Mouse (Mus musculus): ENCODE data around the gene Elk3. TPM values are rescaled to one million over a fixed set of nuclear protein-coding genes. Genes with fewer than 3 reads are reported as not detected.
"Not testable (repeated sequence)": the region's sequence is repeated elsewhere in the genome, so short reads cannot be mapped to it uniquely, and the experiment has no call there.

Gene Elk3
- 34.4 and 39.4 TPM in 2 replicates for polyA plus RNA-seq (2014; fragmentation: Nextera tagmentation; extraction: Ambion mirVana)

DNA sequence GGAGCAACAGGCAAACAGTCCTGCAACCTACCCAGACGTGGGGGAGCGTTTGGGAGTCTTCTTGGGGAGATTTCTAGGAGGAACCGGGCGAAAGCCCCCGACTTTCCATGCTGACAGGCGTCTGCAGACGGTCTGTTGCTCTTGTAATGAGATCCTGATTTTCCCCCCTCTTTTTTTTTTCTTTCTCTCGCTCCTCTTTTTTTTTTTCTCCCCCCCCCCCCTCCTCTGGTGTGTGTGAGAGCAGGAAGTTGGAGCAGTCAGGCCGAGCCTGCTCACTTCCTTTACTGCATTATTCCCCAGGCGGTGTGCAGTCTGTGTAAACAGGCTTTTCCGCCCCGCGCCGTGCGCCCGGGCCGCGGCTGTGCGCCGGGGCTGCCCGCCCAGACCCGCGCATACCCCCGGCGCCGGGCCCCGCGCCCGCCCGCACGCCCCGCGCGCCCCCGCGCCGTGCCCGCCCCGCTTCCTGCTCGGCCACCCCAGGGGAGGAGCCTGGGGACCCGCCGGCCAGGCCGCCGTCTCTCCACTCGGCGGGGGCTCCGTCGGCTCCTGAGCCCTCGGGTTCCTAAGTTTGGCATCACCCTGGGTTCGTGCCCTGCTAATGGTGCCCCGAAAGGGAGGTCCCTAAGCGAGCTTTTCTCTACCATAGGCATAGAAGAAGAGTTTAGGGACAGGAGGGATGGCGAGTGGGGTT is at the start of gene Elk3:
Gene Elk3, minus strand, starts transcription at position 415 of the 691 bp plus-strand sequence.
- H3K9ac ChIP-seq (ENCODE audit: low read depth, low read length) = peak within 1 kb of the TSS; percentile 95
- no peaks in the 10 kb centered on the region; the same call in 1 of the 2 replicates for H3K27me3 ChIP-seq (replicated peaks; ENCODE audit: control insufficient read depth, insufficient read depth, low read length)
- peak; percentile 86 for DNase-seq (ENCODE audit: low spot score)
- ATAC-seq (ENCODE audit: low read depth) = peak; percentile 82
- H3K36me3 ChIP-seq (ENCODE audit: control insufficient read depth, insufficient read depth, low read length) = no peaks in the 10 kb centered on the region
- H3K27ac ChIP-seq (replicated peaks; ENCODE audit: low read depth, low read length) = peak within 1 kb of the TSS; percentile 96
- WGBS = 1% methylated on average over 32 of the region's 53 CpGs
- peaks cover 10% of the 10 kb centered on the region for H3K4me1 ChIP-seq (ENCODE audit: control insufficient read depth, insufficient read depth, low read length)
- H3K9me3 ChIP-seq (ENCODE audit: control insufficient read depth, low read length) = peaks cover 8% of the 10 kb centered on the region; the same call in 1 of the 2 replicates
- peak within 1 kb of the TSS; percentile 85 for H3K4me3 ChIP-seq (ENCODE audit: low read depth, low read length)
- H3K4me2 ChIP-seq (ENCODE audit: low read depth, low read length) = peak within 1 kb of the TSS; percentile 92

DNA sequence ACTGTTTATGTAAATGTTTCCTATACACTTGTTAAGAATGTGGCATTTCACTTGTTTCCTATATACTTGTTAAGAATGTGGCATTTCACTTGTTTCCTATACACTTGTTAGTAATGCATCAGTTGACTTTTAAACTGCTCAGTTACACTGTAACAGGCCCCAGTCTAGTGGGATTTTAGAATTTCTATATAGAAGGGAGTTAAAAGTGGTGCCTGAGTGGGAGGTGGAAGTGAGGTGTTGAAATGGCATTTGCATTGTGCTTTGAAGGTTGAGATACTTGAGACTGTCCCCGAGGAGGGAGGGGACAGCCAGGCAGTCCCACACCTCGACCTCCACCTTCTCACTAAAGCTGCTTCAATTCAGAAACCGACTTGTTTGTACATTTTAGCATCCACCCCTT is 49.7 kb upstream of the Elk3 start:
- no peak overlapping the region for H3K27ac ChIP-seq (replicated peaks; ENCODE audit: low read depth, low read length)
- H3K27me3 ChIP-seq (replicated peaks; ENCODE audit: control insufficient read depth, insufficient read depth, low read length) = no peaks in the 10 kb centered on the region

DNA sequence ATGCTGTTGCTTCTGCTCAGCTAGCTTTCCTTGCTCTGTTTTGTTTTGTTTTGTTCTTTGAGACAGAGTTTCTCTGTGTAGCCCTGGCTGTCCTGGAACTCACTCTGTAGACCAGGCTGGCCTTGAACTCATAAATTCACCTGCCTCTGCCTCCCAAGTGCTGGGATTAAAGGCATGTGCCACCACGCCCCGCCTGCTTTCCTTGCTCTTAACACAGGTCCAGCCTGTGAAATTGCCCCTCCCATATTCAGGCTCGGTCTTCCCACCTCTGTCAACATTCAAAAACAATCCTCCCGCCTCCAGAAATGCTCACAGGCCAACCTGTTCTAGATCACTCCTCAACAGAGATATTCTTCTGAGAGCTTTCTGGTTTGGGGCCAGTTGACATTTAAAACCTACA is 49.3 kb upstream of the Elk3 start:
- H3K4me1 ChIP-seq (ENCODE audit: control insufficient read depth, insufficient read depth, low read length); H3K36me3 ChIP-seq (ENCODE audit: control insufficient read depth, insufficient read depth, low read length); H3K9me3 ChIP-seq (ENCODE audit: control insufficient read depth, low read length); H3K27ac ChIP-seq (replicated peaks; ENCODE audit: low read depth, low read length); H3K4me2 ChIP-seq (ENCODE audit: low read depth, low read length); H3K27me3 ChIP-seq (replicated peaks; ENCODE audit: control insufficient read depth, insufficient read depth, low read length); ATAC-seq (ENCODE audit: low read depth); DNase-seq (ENCODE audit: low spot score); H3K4me3 ChIP-seq (ENCODE audit: low read depth, low read length); H3K9ac ChIP-seq (ENCODE audit: low read depth, low read length): not testable (repeated sequence)
- WGBS = 78% methylated on average over 4 of the region's 4 CpGs

More for the DNA sequence above, 49.7 kb upstream of the Elk3 start:
- 33% methylated on average over 3 of the region's 3 CpGs for WGBS
- no peaks in the 10 kb centered on the region for H3K36me3 ChIP-seq (ENCODE audit: control insufficient read depth, insufficient read depth, low read length)
- H3K4me1 ChIP-seq (ENCODE audit: control insufficient read depth, insufficient read depth, low read length) = no peaks in the 10 kb centered on the region
- no peaks in the 10 kb centered on the region for H3K9me3 ChIP-seq (ENCODE audit: control insufficient read depth, low read length)
- H3K4me3 ChIP-seq (ENCODE audit: low read depth, low read length) = no peak overlapping the region
- no peak for ATAC-seq (ENCODE audit: low read depth)
- no peak overlapping the region for H3K4me2 ChIP-seq (ENCODE audit: low read depth, low read length)
- no peak for DNase-seq (ENCODE audit: low spot score)
- no peak overlapping the region for H3K9ac ChIP-seq (ENCODE audit: low read depth, low read length)

DNA sequence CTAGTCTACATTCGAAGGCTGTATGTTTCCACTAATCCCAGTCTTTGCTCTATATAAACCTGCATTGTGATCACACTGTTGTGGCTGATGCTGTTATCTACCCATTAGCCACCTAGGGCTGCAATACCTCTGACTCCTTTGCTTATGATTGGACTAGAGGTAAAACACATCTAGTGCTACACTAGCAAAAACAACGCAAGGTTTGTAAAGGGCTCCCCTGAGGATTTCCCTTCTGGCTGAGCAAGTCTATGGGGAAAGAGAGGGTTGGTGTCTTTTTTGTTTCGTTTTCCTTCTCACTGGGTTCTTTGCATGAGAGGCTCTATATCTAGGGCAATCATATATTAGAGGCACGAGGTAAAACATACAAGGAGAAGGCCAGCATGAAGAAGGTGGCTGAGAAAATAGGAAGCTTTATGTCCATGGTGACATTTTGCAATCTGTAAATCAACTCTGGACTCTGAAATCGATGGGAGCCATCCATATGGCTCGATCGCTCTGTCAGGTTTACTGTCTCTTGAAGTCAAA is 48.5 kb upstream of the Elk3 start:
- H3K27me3 ChIP-seq (replicated peaks; ENCODE audit: control insufficient read depth, insufficient read depth, low read length) = no peaks in the 10 kb centered on the region
- H3K9me3 ChIP-seq (ENCODE audit: control insufficient read depth, low read length) = no peaks in the 10 kb centered on the region
- no peak overlapping the region for H3K4me3 ChIP-seq (ENCODE audit: low read depth, low read length)
- no peak overlapping the region for H3K27ac ChIP-seq (replicated peaks; ENCODE audit: low read depth, low read length)
- no peak overlapping the region for H3K4me2 ChIP-seq (ENCODE audit: low read depth, low read length)
- H3K36me3 ChIP-seq (ENCODE audit: control insufficient read depth, insufficient read depth, low read length) = no peaks in the 10 kb centered on the region
- WGBS = 85% methylated on average over 7 of the region's 7 CpGs
- ATAC-seq (ENCODE audit: low read depth) (no peak), DNase-seq (ENCODE audit: low spot score) (no peak)
- H3K9ac ChIP-seq (ENCODE audit: low read depth, low read length) = no peak overlapping the region
- no peaks in the 10 kb centered on the region for H3K4me1 ChIP-seq (ENCODE audit: control insufficient read depth, insufficient read depth, low read length)

DNA sequence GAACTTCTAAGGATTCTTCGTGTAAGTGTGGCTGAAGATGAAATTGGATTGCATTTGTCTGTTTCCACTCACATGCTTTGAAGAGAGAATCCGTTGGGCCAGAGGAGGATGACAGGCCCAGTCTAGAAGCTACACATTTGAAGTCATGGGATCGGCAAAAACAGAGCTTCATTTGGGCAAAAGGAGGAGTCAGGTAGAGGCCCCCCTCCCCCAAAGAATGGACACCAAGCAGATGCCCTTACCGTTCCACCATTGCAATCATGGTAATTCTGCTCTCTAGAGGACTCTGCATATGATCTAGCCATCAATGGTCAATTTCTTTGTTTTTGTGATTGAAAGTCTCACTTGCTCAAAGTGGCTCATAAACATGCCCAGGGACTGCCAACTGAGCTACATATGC is 47.9 kb upstream of the Elk3 start:
- Histone ChIP-seq H3K27me3 (replicated peaks; ENCODE audit: control insufficient read depth, insufficient read depth, low read length) (no peaks in the 10 kb centered on the region), H3K36me3 (ENCODE audit: control insufficient read depth, insufficient read depth, low read length) (no peaks in the 10 kb centered on the region), H3K4me1 (ENCODE audit: control insufficient read depth, insufficient read depth, low read length) (no peaks in the 10 kb centered on the region), H3K27ac (replicated peaks; ENCODE audit: low read depth, low read length) (no peak overlapping the region), H3K9ac (ENCODE audit: low read depth, low read length) (no peak overlapping the region), H3K4me2 (ENCODE audit: low read depth, low read length) (no peak overlapping the region), H3K4me3 (ENCODE audit: low read depth, low read length) (no peak overlapping the region), H3K9me3 (ENCODE audit: control insufficient read depth, low read length) (no peaks in the 10 kb centered on the region)
- ATAC-seq (ENCODE audit: low read depth) (no peak), DNase-seq (ENCODE audit: low spot score) (no peak)
- WGBS = 82% methylated on average over 4 of the region's 4 CpGs

DNA sequence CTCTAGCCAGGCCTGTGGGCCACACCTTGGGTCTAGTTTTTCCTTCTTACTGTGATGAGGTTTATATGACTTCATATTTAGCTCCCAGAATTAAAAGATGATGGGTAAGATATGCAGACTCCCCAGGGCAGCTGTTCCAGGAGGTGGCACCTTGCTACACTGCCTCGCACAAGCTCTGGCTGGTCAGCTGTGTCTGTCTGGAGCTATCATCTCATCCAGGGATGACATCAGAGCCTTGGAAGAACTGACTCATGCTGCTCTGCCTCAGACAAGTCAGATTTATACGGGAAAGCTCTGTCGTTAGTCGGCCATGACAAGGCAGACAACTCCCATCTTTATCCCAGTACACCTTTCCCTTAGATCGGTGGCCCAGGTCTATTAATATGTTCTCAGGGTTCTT is 46.2 kb upstream of the Elk3 start:
- no peak overlapping the region for H3K9ac ChIP-seq (ENCODE audit: low read depth, low read length)
- H3K4me1 ChIP-seq (ENCODE audit: control insufficient read depth, insufficient read depth, low read length) = no peaks in the 10 kb centered on the region
- no peak for ATAC-seq (ENCODE audit: low read depth)
- no peaks in the 10 kb centered on the region for H3K36me3 ChIP-seq (ENCODE audit: control insufficient read depth, insufficient read depth, low read length)
- 85% methylated on average over 5 of the region's 5 CpGs for WGBS
- H3K27ac ChIP-seq (replicated peaks; ENCODE audit: low read depth, low read length) = no peak overlapping the region
- H3K4me3 ChIP-seq (ENCODE audit: low read depth, low read length) = no peak overlapping the region
- H3K9me3 ChIP-seq (ENCODE audit: control insufficient read depth, low read length) = no peaks in the 10 kb centered on the region
- H3K27me3 ChIP-seq (replicated peaks; ENCODE audit: control insufficient read depth, insufficient read depth, low read length) = no peaks in the 10 kb centered on the region
- no peak overlapping the region for H3K4me2 ChIP-seq (ENCODE audit: low read depth, low read length)
- DNase-seq (ENCODE audit: low spot score) = no peak

DNA sequence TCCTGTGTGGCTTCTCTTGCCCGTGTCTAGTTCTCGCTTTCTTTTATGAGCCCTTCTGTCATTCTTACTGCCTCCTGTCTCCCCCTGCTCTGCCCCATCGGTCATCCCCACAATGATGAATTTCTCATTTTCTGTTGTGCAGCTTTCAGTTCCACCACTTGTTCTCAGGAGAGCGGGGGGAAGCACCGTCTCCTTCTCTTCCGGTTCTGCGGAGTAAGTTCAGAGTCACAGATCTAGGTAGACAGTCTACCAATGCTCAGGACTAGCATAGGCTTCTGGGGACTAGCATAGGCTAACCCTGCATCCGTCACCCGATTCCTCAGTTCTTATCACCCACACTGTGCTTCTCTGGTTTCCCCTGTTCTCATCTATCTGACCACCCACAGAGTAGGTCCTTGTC is 45.2 kb upstream of the Elk3 start:
- Histone ChIP-seq H3K9ac (ENCODE audit: low read depth, low read length) (no peak overlapping the region), H3K27me3 (replicated peaks; ENCODE audit: control insufficient read depth, insufficient read depth, low read length) (no peaks in the 10 kb centered on the region), H3K36me3 (ENCODE audit: control insufficient read depth, insufficient read depth, low read length) (no peaks in the 10 kb centered on the region), H3K27ac (replicated peaks; ENCODE audit: low read depth, low read length) (no peak overlapping the region), H3K4me2 (ENCODE audit: low read depth, low read length) (no peak overlapping the region), H3K9me3 (ENCODE audit: control insufficient read depth, low read length) (no peaks in the 10 kb centered on the region), H3K4me3 (ENCODE audit: low read depth, low read length) (no peak overlapping the region), H3K4me1 (ENCODE audit: control insufficient read depth, insufficient read depth, low read length) (no peaks in the 10 kb centered on the region)
- 90% methylated on average over 9 of the region's 9 CpGs for WGBS
- no peak for DNase-seq (ENCODE audit: low spot score)
- no peak for ATAC-seq (ENCODE audit: low read depth)

DNA sequence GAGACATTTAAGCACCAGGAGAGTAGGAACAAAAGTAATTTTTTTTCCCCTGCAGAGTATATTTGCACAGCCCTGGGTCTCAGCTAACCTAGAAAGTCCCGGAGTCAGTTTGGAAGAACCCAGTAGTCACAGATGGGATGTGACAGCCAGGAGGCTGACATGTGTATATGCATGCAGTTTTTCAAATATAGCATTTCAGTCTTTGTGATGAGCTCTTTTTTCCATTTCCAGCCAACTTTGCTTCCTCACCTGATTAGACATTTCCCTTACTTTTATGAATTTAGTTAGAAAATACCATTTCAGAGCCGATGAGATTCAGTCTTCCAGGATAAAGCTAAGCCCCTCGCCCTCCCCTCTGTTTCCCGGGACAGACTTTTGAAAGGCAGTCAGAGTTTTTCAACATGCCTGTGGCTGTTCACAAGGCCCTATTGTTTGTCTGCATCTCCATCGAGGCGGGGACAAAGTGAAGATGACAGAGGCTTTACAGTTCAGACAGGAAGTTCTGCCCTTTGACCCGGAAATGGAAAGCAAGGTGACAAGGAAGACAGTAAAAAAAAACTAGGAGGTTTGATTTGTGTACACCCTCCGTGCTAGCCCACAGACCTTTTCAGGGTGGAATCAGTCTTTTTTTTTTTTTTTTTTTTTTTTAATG is 44.5 kb upstream of the Elk3 start:
- no peak overlapping the region for H3K27ac ChIP-seq (replicated peaks; ENCODE audit: low read depth, low read length)
- H3K4me1 ChIP-seq (ENCODE audit: control insufficient read depth, insufficient read depth, low read length) = no peaks in the 10 kb centered on the region
- H3K4me2 ChIP-seq (ENCODE audit: low read depth, low read length) = no peak overlapping the region
- no peak overlapping the region for H3K9ac ChIP-seq (ENCODE audit: low read depth, low read length)
- DNase-seq (ENCODE audit: low spot score) (peak; percentile 59), ATAC-seq (ENCODE audit: low read depth) (no peak)
- no peak overlapping the region for H3K4me3 ChIP-seq (ENCODE audit: low read depth, low read length)
- WGBS = 28% methylated on average over 8 of the region's 8 CpGs
- H3K9me3 ChIP-seq (ENCODE audit: control insufficient read depth, low read length) = no peaks in the 10 kb centered on the region
- H3K27me3 ChIP-seq (replicated peaks; ENCODE audit: control insufficient read depth, insufficient read depth, low read length) = no peaks in the 10 kb centered on the region
- H3K36me3 ChIP-seq (ENCODE audit: control insufficient read depth, insufficient read depth, low read length) = no peaks in the 10 kb centered on the region
